Mouse (Mus musculus): ENCODE data around the gene Gm13539. TPM values are rescaled to one million over a fixed set of nuclear protein-coding genes. Genes with fewer than 3 reads are reported as not detected.

The Gm13539 gene
- not detected in 2 replicates for polyA plus RNA-seq (2015; fragmentation: Nextera tagmentation; extraction: Ambion mirVana)

DNA sequence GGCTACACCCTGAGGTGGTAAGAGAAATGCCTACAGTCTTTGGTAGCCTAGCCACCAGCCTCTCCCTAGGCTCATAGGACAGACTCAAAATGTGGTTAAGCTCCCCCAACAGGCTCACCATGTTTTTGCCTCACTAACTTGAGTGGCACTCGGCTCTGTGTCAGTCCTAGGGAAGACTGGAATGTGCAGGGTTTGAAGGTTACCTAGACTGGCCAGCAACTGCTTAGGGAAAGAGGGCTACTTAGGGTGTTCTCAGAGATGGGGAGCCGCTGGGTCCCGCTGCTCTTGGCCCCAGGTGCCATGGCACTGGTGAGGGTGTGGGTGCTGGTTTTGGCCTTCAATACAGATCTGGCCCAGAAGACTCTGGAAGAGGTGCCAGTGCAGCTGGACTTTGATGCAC lies at the start of gene Gm13539:
Gene Gm13539 (plus strand): TSS at position 301 of the 400 bp plus-strand sequence.

DNA sequence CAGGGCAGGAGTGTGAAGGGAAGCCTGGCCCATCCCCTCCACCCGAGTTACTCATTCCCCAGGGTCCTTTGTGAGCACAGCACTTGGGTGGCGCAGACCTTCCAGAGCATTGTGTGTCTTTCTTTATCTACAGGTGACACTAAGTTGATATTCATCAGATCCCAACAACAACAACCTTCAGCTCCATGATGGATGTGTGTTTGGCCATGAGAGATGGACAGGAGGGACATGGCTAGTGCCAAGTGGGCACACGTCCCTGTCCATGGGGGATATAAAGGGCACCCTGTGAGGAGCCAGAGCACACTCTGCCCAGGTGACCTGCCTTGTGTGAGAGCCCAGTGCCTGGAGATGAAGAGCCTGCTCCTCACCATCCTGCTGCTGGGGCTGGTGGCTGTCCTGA lies 45.3 kb upstream of the Gm13539 start, which contains the start of gene Obp2b:
Gene Obp2b (plus strand): TSS at position 301 of the 400 bp plus-strand sequence.

GRCm38 (mm10) chr2:25765269-25765668 lies 16.8 kb upstream of the Gm13539 start, which contains the start of gene Lcn3:
Gene Lcn3, plus strand, starts transcription at chr2:25765569.

GRCm38 (mm10) chr2:25776717-25777116 lies 5.3 kb upstream of the Gm13539 start, which contains the start of gene Lcn11:
Gene Lcn11, plus strand, starts transcription at chr2:25777017.

DNA sequence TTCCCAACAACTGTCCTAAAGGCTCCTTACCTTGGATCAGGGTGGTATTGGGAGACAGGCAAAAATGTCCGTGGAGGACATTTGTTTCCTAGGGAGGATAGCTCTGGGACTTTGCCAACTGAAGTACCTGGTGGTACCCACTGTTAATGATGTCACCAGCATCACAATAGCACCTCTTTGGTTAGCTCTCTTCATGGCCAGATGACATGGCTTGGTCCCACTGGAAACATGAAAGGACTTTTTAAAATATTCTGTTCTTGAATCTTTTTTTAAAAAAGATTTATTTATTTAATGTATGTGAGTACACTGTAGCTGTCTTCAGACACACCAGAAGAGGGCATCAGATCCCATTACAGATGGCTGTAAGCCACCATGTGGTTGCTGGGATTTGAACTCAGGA lies 33.7 kb downstream of the Gm13539 start, which contains the start of gene Glt6d1:
Gene Glt6d1 (minus strand): TSS at position 101 of the 400 bp plus-strand sequence.

GRCm38 (mm10) chr2:25822806-25823205 lies 40.7 kb downstream of the Gm13539 start, which contains the start of gene Lcn9:
Gene Lcn9, plus strand, starts transcription at chr2:25823153.

Other genes starting within 250 kb of the Gm13539 start
- gene Traf2, start 235.3 kb upstream of the Gm13539 start, polyA plus RNA-seq (2015; fragmentation: Nextera tagmentation; extraction: Ambion mirVana) = 19.0 and 19.7 TPM in 2 replicates
- 166 and 189 TPM in 2 replicates for gene Edf1, start 224.4 kb upstream of the Gm13539 start, polyA plus RNA-seq (2015; fragmentation: Nextera tagmentation; extraction: Ambion mirVana)
- 0.29 and 0.80 TPM in 2 replicates for gene Mamdc4, start 207.4 kb upstream of the Gm13539 start, polyA plus RNA-seq (2015; fragmentation: Nextera tagmentation; extraction: Ambion mirVana)
- gene Phpt1, start 207.0 kb upstream of the Gm13539 start, polyA plus RNA-seq (2015; fragmentation: Nextera tagmentation; extraction: Ambion mirVana) = 52.5 and 57.5 TPM in 2 replicates
- gene Ajm1, start 200.5 kb upstream of the Gm13539 start, polyA plus RNA-seq (2015; fragmentation: Nextera tagmentation; extraction: Ambion mirVana) = 0.02 and 0.45 TPM in 2 replicates
- 31.4 and 36.5 TPM in 2 replicates for gene Rabl6, start 173.7 kb upstream of the Gm13539 start, polyA plus RNA-seq (2015; fragmentation: Nextera tagmentation; extraction: Ambion mirVana)
- 0.13 and 0.16 TPM in 2 replicates for gene Ccdc183, start 164.6 kb upstream of the Gm13539 start, polyA plus RNA-seq (2015; fragmentation: Nextera tagmentation; extraction: Ambion mirVana)
- 10.7 and 15.0 TPM in 2 replicates for gene Tmem141, start 160.3 kb upstream of the Gm13539 start, polyA plus RNA-seq (2015; fragmentation: Nextera tagmentation; extraction: Ambion mirVana)
- gene Fcna, start 154.2 kb upstream of the Gm13539 start, polyA plus RNA-seq (2015; fragmentation: Nextera tagmentation; extraction: Ambion mirVana) = 24.5 and 35.1 TPM in 2 replicates
- gene Lcn8, start 129.1 kb upstream of the Gm13539 start, polyA plus RNA-seq (2015; fragmentation: Nextera tagmentation; extraction: Ambion mirVana) = not detected in 2 replicates
- gene Lcn5, start 124.3 kb upstream of the Gm13539 start, polyA plus RNA-seq (2015; fragmentation: Nextera tagmentation; extraction: Ambion mirVana) = not detected in 2 replicates
- not detected in 2 replicates for gene Lcn6, start 105.5 kb upstream of the Gm13539 start, polyA plus RNA-seq (2015; fragmentation: Nextera tagmentation; extraction: Ambion mirVana)
- not detected in 2 replicates for gene Lcn10, start 99.5 kb upstream of the Gm13539 start, polyA plus RNA-seq (2015; fragmentation: Nextera tagmentation; extraction: Ambion mirVana)
- not detected in 2 replicates for gene Obp2a, start 82.2 kb upstream of the Gm13539 start, polyA plus RNA-seq (2015; fragmentation: Nextera tagmentation; extraction: Ambion mirVana)
- 18.2 and 23.9 TPM in 2 replicates for gene Bmyc, start 75.5 kb upstream of the Gm13539 start, polyA plus RNA-seq (2015; fragmentation: Nextera tagmentation; extraction: Ambion mirVana)
- not detected in 2 replicates for gene Obp2b, start 45.2 kb upstream of the Gm13539 start, polyA plus RNA-seq (2015; fragmentation: Nextera tagmentation; extraction: Ambion mirVana)
- not detected in 2 replicates for gene Lcn3, start 16.7 kb upstream of the Gm13539 start, polyA plus RNA-seq (2015; fragmentation: Nextera tagmentation; extraction: Ambion mirVana)
- not detected in 2 replicates for gene Lcn11, start 5.2 kb upstream of the Gm13539 start, polyA plus RNA-seq (2015; fragmentation: Nextera tagmentation; extraction: Ambion mirVana)
- gene Glt6d1, start 33.6 kb downstream of the Gm13539 start, polyA plus RNA-seq (2015; fragmentation: Nextera tagmentation; extraction: Ambion mirVana) = not detected in 2 replicates
- not detected in 2 replicates for gene Lcn9, start 40.9 kb downstream of the Gm13539 start, polyA plus RNA-seq (2015; fragmentation: Nextera tagmentation; extraction: Ambion mirVana)
- gene Sohlh1, start 65.0 kb downstream of the Gm13539 start, polyA plus RNA-seq (2015; fragmentation: Nextera tagmentation; extraction: Ambion mirVana) = 0.12 TPM in 1 of 2 replicates, not detected in the other
- 0.05 and 0.16 TPM in 2 replicates for gene Kcnt1, start 81.5 kb downstream of the Gm13539 start, polyA plus RNA-seq (2015; fragmentation: Nextera tagmentation; extraction: Ambion mirVana)
- gene Camsap1, start 201.0 kb downstream of the Gm13539 start, polyA plus RNA-seq (2015; fragmentation: Nextera tagmentation; extraction: Ambion mirVana) = 5.4 and 5.5 TPM in 2 replicates
- 382 and 458 TPM in 2 replicates for gene Ubac1, start 239.5 kb downstream of the Gm13539 start, polyA plus RNA-seq (2015; fragmentation: Nextera tagmentation; extraction: Ambion mirVana)